24 mouse cellular contexts compared by ENCODE assay signal in genomic region chr9:6430437-6430836, GRCm38 (mm10).
DNase-seq lines count a peak whose midpoint lies in the region; ATAC-seq and TF ChIP-seq lines count a peak whose summit lies in the region.
"Had no signal": no experiment of that assay in that cellular context is flagged by ENCODE, and none has a peak within 500 bp of the region (broad histone marks: within the 10 kb centered on the region; RNA-seq: fewer than 3 reads in every experiment).

No protein-coding gene starts in this region.

- peak overlapping the region; percentile 58; the same call in 1 of the 2 replicates for H3K27ac ChIP-seq in heart, postnatal 0 days (ENCODE audit: low read depth)
- H3K27ac ChIP-seq in heart, embryonic 11.5 days (ENCODE audit: low read depth, low read length): no peak overlapping the region
- no peak overlapping the region for H3K27ac ChIP-seq in limb, embryonic 14.5 days (replicated peaks; ENCODE audit: low read depth, low read length)
- H3K27ac ChIP-seq: forebrain, embryonic 15.5 days; heart, embryonic 15.5 days; hindbrain, embryonic 15.5 days; lung, embryonic 15.5 days; midbrain, embryonic 10.5 days; neural tube, embryonic 12.5 days had no signal

- no peak overlapping the region for H3ac ChIP-seq in C2C12 (ENCODE audit: control insufficient read depth, insufficient read length, low read depth)

- no peaks in the 10 kb centered on the region for H3K79me3 ChIP-seq in C2C12 (ENCODE audit: low read depth)

- no peaks in the 10 kb centered on the region for H3K36me3 ChIP-seq in heart, postnatal 0 days (replicated peaks; ENCODE audit: control insufficient read depth, insufficient read depth, low read length)
- H3K36me3 ChIP-seq in heart, embryonic 11.5 days (ENCODE audit: control insufficient read depth, insufficient read depth, low read length): no peaks in the 10 kb centered on the region
- H3K36me3 ChIP-seq in C2C12 (ENCODE audit: control insufficient read depth, insufficient read depth): no peaks in the 10 kb centered on the region
- H3K36me3 ChIP-seq in limb, embryonic 14.5 days (ENCODE audit: control insufficient read depth, insufficient read depth, low read length): no peaks in the 10 kb centered on the region
- H3K36me3 ChIP-seq: forebrain, embryonic 15.5 days; G1E; heart, embryonic 15.5 days; hindbrain, embryonic 15.5 days; lung, embryonic 15.5 days; midbrain, embryonic 10.5 days; neural tube, embryonic 12.5 days had no signal

- no peak for TF ChIP-seq CTCF in heart, postnatal 0 days (IDR thresholded peaks at IDR 0.05; ENCODE audit: low read depth)
- TF ChIP-seq CTCF in C2C12 (IDR thresholded peaks at IDR 0.05; ENCODE audit: control insufficient read depth, insufficient read depth, insufficient read length): no peak

- no peak for TF ChIP-seq EP300 in heart, postnatal 0 days (IDR thresholded peaks at IDR 0.05; ENCODE audit: low read depth)

- H3K9ac ChIP-seq in heart, postnatal 0 days (replicated peaks; ENCODE audit: low read depth, low read length): no peak overlapping the region
- no peak overlapping the region for H3K9ac ChIP-seq in heart, embryonic 11.5 days (ENCODE audit: low read depth, low read length)
- H3K9ac ChIP-seq in limb, embryonic 14.5 days (ENCODE audit: low read depth, low read length, severe bottlenecking): no peak overlapping the region
- H3K9ac ChIP-seq: forebrain, embryonic 15.5 days; heart, embryonic 15.5 days; hindbrain, embryonic 15.5 days; lung, embryonic 15.5 days; neural tube, embryonic 12.5 days had no signal

- H3K9me3 ChIP-seq in heart, postnatal 0 days (replicated peaks; ENCODE audit: control insufficient read depth, low read length): no peaks in the 10 kb centered on the region
- no peaks in the 10 kb centered on the region for H3K9me3 ChIP-seq in heart, embryonic 11.5 days (replicated peaks; ENCODE audit: control insufficient read depth, low read length)
- H3K9me3 ChIP-seq in limb, embryonic 14.5 days (ENCODE audit: control insufficient read depth, low read length): no peaks in the 10 kb centered on the region
- H3K9me3 ChIP-seq: forebrain, embryonic 15.5 days; G1E; heart, embryonic 15.5 days; hindbrain, embryonic 15.5 days; lung, embryonic 15.5 days; midbrain, embryonic 10.5 days; neural tube, embryonic 12.5 days had no signal

- no peak for ATAC-seq in heart, postnatal 0 days (ENCODE audit: insufficient read depth, low read depth)
- ATAC-seq in heart, embryonic 11.5 days (replicated peaks; ENCODE audit: insufficient number of reproducible peaks, low FRiP score, low TSS enrichment): no peak
- peak; percentile 71; the same call in 1 of the 2 replicates for ATAC-seq in limb, embryonic 14.5 days (ENCODE audit: low FRiP score, low read depth)
- ATAC-seq: forebrain, embryonic 15.5 days; inflammation-experienced regulatory T-cells, adult 6 months; midbrain, embryonic 16.5 days; Patski had no signal

- no peaks in the 10 kb centered on the region for H3K4me1 ChIP-seq in heart, postnatal 0 days (ENCODE audit: control insufficient read depth, insufficient read depth)
- H3K4me1 ChIP-seq in heart, embryonic 11.5 days (ENCODE audit: control insufficient read depth, insufficient read depth, low read length): no peaks in the 10 kb centered on the region
- no peaks in the 10 kb centered on the region for H3K4me1 ChIP-seq in limb, embryonic 14.5 days (ENCODE audit: control insufficient read depth, insufficient read depth, low read length)
- H3K4me1 ChIP-seq: forebrain, embryonic 15.5 days; heart, embryonic 15.5 days; hindbrain, embryonic 15.5 days; lung, embryonic 15.5 days; midbrain, embryonic 10.5 days; neural tube, embryonic 12.5 days had no signal

- no peak overlapping the region for H3K4me3 ChIP-seq in heart, postnatal 0 days (ENCODE audit: low read depth, low read length)
- no peak overlapping the region for H3K4me3 ChIP-seq in heart, embryonic 11.5 days (ENCODE audit: low read depth, low read length)
- no peak overlapping the region for H3K4me3 ChIP-seq in C2C12 (ENCODE audit: insufficient read depth, poor library complexity, severe bottlenecking)
- H3K4me3 ChIP-seq in limb, embryonic 14.5 days (replicated peaks; ENCODE audit: low read length): no peak overlapping the region
- H3K4me3 ChIP-seq: forebrain, embryonic 15.5 days; heart, embryonic 15.5 days; hindbrain, embryonic 15.5 days; lung, embryonic 15.5 days; midbrain, embryonic 10.5 days; neural tube, embryonic 12.5 days had no signal

- H3K4me2 ChIP-seq in heart, postnatal 0 days (ENCODE audit: low read depth, low read length): no peak overlapping the region
- H3K4me2 ChIP-seq in heart, embryonic 11.5 days: no peak overlapping the region
- H3K4me2 ChIP-seq in limb, embryonic 14.5 days (replicated peaks; ENCODE audit: low read depth, low read length, severe bottlenecking): no peak overlapping the region
- H3K4me2 ChIP-seq: forebrain, embryonic 15.5 days; heart, embryonic 15.5 days; hindbrain, embryonic 15.5 days; liver, embryonic 11.5 days; lung, embryonic 15.5 days; neural tube, embryonic 12.5 days had no signal

- no peaks in the 10 kb centered on the region for H3K79me2 ChIP-seq in C2C12 (ENCODE audit: control insufficient read depth, insufficient read depth)

- WGBS in heart, postnatal 0 days: 62% methylated on average over 2 of the region's 2 CpGs
- 70% methylated on average over 2 of the region's 2 CpGs for WGBS in heart, embryonic 11.5 days (ENCODE audit: insufficient replicate concordance)
- 64% methylated on average over 2 of the region's 2 CpGs for WGBS in limb, embryonic 14.5 days

- no peak for DNase-seq in heart, postnatal 0 days (ENCODE audit: low spot score)
- DNase-seq in 3T3-L1 (ENCODE audit: low read depth, low spot score): peak; percentile 64
- peak; percentile 25 for DNase-seq in limb, embryonic 14.5 days (ENCODE audit: low spot score)
- no peak for DNase-seq in urinary bladder, adult 18-20 months (ENCODE audit: low spot score in 2 of 2)
- DNase-seq: adrenal gland, postnatal 14 days; cerebellum, adult 11-12 months; cerebellum, adult 9-11 months; kidney, adult 11 months; layer of hippocampus, adult 9-11 months; right cerebral cortex, postnatal 14 days; thymus, postnatal 4 days had no signal

- TF ChIP-seq POLR2A in limb, embryonic 14.5 days (IDR thresholded peaks at IDR 0.05; ENCODE audit: borderline replicate concordance, extremely low read depth, insufficient read depth, insufficient read length): no peak

- H3K27me3 ChIP-seq in heart, postnatal 0 days (ENCODE audit: control insufficient read depth, insufficient read depth, low read length): no peaks in the 10 kb centered on the region
- H3K27me3 ChIP-seq in heart, embryonic 11.5 days (ENCODE audit: control insufficient read depth, insufficient read depth, low read length): no peaks in the 10 kb centered on the region
- no peaks in the 10 kb centered on the region for H3K27me3 ChIP-seq in C2C12 (ENCODE audit: control insufficient read depth, insufficient read depth, insufficient read length)
- H3K27me3 ChIP-seq in limb, embryonic 14.5 days (ENCODE audit: control insufficient read depth, insufficient read depth, low read length): no peaks in the 10 kb centered on the region
- H3K27me3 ChIP-seq: forebrain, embryonic 15.5 days; heart, embryonic 15.5 days; hindbrain, embryonic 15.5 days; lung, embryonic 15.5 days; neural tube, embryonic 12.5 days; Patski had no signal

TF ChIP-seq in C2C12, 6 proteins besides CTCF, POLR2A, EP300 and RAD21:
- no peak for TF ChIP-seq USF1 (IDR thresholded peaks at IDR 0.05; ENCODE audit: low read depth)
- peak; percentile 84 for TF ChIP-seq MYOD1 (IDR thresholded peaks at IDR 0.05; ENCODE audit: control insufficient read depth, insufficient read length, low read depth)

Comparison
In these comparisons a context has a peak if more than half of its experiments do, and no peak if none do; other contexts are left out.
1. DNase-seq: peak in 3T3-L1 (single experiment) and limb, embryonic 14.5 days (single experiment); none in heart, postnatal 0 days (single experiment) and urinary bladder, adult 18-20 months (0 of 2).